Mouse (Mus musculus) lung, postnatal 25 days (tissue): ENCODE measurements around the gene Gnb4.

Experiments
- DNase-seq: peaks from one replicate; pipeline ENCODE4 v3.0.0; 2022; ENCODE audit warnings: low spot score

The Gnb4 gene

DNA sequence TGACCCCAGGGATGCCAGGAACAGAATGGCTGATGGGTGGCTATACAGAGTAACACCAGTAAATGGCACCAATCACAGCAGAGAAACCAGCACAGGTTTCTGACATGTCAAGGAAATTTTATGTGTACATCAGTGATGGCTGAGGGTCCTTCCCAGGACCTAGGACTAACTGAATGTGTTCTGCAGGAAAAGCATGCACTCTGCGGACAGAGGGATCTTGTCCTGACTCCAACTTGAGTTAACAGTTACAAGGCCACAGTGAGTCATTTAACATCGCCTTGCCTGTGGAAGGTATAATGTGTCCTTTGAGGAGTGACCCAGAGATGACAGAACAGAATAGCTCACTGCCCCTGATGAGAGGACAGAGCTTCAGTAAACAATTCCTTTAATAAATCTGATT lies 1.6 kb downstream of the Gnb4 start:
- no peak for DNase-seq

DNA sequence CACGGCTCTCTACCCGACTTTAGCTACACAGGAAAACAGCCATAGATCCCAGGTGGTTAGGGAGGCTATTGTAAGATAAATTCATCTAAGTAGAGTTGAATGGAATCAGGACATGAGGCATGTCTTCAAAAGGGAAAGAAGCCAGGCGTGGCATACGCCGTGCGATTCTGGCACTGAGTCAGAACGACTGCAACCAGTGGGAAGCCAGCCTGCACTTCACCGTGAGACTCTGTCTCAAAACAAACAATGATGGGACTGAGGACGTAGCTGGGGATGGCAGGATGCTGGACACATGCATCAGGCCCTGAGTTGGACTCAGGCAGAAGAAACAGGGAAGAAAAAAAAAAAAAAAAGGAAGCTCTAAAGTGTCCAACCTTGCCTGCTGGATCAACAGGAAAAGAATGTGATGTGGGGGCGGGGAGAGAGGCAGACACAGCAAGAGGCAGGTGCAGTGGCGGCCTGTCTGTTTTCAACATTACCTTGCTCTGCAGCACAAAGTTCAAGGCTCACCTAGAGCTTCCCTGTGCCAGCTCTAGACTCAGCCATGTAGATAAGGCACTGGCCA lies 4.7 kb downstream of the Gnb4 start:
- no peak for DNase-seq

DNA sequence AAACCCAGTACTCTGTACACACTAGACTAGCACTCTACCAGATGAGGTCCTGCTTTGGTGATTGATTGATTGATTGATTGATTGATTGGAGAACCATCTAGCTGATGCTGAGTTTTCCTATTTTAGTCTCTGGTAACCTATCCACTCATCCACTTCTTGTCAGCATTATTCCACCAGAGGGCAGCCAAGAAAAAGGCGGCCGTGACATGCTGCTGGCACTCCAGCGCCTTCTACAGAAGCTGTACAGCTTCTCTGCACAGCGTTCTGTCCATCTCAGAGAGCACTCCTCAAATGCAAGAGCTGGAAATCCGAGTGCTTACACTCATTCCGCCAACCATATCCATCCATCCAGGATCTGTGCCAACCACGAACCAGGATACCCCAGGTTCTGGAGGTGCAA lies 5.8 kb downstream of the Gnb4 start:
- peak; percentile 66 for DNase-seq

DNA sequence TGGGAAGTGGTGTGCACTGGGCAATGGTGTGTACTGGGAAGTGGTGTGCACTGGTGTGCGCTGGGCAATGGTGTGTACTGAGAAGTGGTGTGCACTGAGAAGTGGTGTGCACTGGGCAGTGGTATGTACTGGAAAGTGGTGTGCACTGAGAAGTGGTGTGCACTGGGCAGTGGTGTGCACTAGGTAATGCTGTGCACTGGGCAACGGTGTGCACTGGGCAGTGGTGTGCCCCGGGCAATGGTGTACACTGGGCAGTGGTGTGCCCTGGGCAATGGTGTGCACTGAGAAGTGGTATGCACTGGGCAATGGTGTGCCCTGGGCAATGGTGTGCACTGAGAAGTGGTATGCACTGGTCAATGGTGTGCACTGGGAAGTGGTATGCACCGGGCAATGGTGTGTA lies 7.2 kb downstream of the Gnb4 start:
- no peak for DNase-seq

DNA sequence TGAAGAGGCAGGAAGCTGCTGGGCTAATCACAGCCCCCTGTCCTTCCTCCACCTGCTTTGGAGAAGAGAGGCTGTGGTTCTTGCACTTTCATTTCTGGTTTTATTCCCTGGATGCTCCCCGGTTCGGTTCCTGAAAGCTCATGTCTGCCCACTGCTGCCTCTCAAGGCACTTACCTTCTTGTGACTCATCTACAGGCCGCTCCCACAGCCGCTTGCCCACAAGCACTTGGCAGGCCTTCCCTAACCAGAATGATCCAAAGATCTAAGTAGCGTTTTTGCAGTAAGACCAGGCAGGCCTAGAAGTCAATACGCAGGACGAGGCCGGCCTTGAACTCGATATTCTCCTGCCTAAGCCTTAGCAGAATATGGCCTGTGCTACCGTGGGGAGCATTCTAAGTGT lies 15.3 kb downstream of the Gnb4 start:
- DNase-seq: no peak

DNA sequence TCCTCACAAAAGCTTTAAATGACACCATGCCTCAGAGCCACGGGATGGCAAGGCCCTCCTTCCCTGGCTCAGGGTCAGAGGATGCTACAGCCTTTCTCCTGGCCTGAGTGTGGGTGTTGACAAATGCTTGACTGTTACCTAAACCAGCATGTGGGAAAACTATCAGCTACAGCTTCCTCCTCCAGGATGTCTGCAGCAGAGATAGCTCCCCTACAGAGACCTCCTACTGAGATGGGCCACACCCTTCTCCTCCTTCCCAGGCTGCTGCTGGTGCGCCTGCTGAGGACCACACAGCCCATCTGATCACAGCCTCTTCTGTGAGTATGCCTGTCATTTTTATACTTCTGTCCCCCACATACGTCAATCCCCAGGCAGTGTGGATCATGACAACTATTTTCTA lies 17.1 kb downstream of the Gnb4 start:
- DNase-seq: no peak

DNA sequence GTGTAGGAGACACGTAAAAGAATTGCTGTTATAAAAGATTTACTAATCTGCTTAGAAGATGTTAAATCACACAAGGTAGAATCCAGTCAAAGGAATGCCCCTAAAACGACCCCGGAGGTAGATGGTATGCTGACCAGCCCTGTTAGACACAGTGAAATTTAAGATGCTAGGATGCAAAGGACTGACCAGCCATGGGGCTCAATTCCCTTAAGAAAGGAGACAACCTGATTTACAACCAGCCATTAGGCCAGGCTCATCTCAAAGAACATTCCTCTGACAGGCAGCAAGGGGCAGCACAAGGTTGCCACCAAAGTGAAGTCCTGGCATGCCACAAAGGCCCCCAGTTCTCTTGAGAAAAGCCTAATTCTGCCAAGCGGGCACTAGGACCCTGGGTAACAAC lies 21.3 kb downstream of the Gnb4 start:
- DNase-seq: no peak

DNA sequence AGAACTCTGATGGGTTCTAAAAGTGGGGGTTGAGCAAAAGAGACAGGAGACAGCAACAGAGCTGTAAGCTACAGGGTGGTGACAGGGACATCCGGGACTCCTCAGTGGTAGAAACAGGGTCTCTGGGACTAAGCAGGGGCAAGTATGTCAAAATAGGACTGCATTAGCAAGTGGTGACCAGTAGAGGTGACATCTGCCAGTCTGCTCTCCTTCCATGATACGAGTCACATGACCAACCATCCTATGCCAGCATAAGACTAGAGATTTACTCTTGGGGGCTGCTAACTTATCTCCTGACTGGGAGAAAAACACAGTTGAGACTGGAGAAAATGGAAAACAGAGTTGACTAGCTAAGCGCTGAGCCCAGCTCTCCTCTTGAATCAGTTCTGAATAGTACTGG lies 30.1 kb downstream of the Gnb4 start:
- no peak for DNase-seq

DNA sequence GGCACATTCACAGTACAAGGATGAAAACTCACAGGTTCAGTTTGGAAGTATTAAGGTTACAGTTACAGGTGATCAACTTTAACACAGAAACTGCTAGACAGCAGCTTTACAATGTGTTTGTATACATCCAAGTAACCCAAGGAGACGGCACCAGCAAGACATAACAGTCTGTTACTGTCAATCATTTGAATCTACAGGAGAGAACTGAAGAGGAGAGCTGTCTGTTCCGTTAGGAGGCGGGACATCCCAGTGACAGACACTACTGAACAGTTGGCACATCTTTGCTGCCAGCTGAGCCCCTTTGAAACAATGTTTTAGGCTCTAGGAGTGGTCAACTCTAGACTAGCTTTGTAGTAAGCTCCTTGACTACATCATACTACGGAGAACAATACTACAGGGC lies 32.9 kb downstream of the Gnb4 start:
- no peak for DNase-seq

DNA sequence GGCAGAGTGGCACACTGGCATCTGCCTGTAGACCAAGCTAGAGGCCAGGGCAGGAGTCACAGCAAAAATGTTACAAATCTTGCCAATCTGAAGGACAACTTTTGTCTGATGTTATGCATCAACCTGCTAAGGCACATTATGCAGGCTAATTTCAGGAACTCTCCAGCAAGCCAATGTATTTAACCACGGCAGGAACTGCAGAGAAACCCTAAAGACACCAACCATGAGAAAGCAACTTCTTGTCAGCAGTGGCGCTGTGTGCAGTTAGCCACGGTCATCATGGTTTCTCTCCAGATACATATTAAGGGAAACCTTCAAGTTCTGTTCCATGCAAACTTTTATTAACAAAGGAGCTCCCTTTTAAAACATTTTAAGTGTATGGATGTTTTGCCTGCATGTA lies 34.5 kb downstream of the Gnb4 start:
- no peak for DNase-seq

DNA sequence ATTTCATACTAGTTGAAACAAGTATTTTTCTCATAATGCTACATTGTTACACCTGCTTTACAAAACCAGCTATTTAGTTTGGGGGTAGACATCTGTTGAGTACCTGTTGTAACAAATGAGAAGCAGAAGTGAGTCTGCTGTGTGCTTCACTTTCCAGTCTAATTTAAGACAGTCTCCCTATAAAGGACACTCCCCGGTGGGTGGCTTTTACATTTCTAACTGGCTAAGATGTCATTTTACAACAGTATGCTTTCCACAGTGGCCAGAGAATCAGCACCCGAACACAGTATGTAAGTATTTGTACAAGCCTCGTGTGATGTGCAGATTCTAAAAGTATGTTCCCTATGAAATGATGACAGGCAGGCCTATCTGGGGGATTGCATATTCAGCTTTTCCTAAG lies 35.6 kb downstream of the Gnb4 start:
- DNase-seq: no peak

DNA sequence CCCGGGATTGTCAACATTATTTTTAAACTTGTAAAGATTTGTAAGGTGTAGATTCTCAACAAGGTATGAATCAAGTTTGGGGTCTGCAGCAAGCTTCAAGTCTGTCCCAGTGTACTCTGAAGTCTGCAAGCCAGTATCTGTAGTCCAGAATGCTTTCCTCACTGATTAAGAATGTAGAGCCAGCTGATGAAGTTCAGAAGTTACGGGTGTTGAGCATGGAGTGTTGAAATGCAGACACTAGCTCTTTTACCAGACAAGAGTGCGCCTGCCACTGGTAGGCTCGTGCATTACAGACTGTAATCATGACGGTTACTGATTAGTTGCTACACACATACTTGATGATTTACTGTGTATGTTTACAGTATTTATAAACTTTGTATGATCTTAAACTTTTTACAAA lies 37.6 kb downstream of the Gnb4 start:
- no peak for DNase-seq

DNA sequence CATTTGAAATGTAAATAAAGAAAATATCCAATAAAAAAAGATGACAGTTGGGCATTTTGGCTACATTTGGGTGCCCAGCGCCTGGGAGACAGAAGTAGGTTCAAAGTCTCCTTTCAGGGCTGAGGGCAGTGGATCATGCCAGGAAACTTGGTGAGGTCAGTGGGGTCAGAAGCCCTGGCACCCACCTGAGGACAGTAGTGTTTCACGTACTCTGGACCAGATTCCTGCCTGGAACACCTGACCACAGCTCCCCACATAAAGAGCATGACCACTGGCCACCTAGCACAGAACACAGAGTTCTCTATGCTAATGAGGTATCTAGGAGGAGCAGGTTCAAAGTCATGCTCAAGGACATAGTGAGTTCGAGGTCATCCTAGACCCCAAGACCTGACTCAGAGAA lies 41.2 kb downstream of the Gnb4 start:
- no peak for DNase-seq

DNA sequence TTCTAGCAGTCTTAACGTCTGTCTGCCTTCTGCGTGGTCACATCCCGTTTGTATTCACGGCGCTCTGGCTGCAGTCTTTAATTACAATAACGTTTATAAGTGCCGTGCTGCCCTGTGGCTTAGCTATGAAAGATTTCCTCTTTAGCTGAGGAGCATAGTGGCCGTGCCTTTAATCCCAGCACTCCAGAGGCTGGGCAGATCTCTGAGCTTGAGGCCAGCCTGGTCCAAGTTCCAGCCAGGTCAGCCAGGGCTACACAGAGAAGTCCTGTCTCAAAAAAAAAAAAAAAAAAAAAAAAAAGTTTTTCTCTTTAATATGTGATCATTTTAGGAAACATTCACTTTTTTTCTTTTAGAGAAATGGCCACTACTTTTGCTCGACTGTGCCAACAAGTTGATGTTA lies 42.5 kb downstream of the Gnb4 start:
- DNase-seq: no peak

DNA sequence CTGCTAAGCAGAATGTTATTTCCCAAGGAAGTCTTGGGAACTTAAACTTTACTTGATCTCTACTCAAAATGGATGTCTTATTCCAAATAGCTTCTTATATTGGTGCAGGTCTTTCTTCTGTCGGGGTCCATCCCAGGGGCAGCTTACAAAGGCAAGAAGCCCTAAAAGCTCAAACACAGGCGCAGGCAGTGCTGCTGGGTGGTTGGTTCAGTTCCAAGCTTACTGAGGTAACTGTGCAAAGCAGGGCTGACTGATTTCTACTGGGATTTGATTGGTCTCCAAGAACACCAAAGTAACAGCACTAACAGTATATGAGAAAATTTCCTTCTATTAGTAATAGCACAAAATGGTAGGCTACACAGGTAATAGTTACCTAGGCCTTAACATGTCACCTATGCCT lies 43.3 kb downstream of the Gnb4 start:
- DNase-seq: no peak

DNA sequence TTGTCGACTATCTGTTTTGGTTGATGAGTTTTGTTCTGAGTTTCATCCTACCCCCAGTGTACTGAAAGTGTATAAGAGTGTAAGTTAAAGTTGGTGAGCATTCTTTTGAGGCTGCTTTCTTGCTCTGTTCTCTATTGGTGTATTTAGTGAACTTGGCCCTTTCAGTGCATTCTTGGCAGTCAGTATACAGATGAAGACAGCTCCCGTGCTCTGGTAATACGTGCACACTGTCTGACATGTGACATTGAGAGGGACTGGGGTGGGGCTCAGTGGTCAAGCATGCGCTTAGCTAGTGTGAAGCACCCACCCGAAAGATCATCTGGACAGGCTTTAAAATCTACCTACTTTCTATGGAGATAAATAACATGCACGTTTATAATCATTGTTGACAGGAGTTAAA lies 53.0 kb downstream of the Gnb4 start:
- DNase-seq: no peak

DNA sequence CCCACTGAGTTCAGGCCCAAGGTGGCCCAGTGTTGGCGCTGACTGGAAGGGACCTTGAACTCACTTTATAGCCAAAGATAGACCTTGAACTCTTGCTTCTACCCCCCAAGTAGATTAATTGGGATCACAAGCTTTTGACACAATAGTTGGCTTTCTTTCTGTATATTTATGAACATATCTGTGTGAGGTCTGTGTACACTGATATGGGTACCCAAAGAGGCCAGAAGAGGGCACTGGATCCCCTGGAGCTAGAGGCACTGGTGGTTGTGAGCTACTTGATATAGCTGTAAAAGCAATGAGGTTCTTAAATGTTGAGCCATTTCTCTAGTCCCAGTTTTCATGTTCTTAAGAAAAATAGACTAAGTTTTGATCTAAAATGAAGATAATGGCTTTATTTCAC lies 63.3 kb downstream of the Gnb4 start:
- DNase-seq: no peak

DNA sequence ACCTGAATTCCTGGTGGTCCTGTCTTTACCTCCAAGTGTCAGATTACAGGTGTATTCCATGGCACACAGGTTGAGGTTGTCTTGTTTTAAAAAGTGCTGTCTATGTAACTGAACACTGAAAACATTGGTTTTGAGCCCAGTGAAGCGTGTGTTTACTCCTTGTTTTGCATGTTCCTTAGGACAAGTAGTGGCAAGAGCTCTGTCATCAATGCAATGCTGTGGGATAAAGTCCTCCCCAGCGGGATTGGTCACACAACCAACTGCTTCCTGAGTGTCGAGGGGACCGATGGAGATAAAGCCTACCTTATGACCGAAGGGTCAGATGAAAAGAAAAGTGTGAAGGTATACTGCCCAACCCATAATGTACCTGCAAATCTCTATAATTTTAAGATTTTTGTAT lies 78.3 kb downstream of the Gnb4 start:
- DNase-seq: no peak

DNA sequence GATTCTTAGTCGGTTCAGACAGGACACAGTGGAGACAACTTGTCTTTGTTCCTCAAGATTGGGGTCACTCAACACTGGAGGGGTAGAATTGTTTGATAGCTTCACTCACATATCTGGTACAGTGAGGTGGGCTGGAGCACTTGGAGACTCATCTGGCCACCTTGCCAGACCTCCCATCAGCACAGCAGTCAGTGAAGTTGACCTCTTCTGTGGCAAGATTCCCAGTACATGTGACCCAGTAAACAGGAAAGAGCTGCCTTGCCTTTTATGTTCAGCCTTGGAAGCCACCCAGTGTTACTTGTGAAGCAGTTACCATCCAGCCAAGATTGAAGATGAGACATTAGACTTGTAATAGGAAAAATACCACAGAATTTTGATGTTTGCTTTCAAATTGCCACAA lies 78.8 kb downstream of the Gnb4 start:
- DNase-seq: peak; percentile 77

DNA sequence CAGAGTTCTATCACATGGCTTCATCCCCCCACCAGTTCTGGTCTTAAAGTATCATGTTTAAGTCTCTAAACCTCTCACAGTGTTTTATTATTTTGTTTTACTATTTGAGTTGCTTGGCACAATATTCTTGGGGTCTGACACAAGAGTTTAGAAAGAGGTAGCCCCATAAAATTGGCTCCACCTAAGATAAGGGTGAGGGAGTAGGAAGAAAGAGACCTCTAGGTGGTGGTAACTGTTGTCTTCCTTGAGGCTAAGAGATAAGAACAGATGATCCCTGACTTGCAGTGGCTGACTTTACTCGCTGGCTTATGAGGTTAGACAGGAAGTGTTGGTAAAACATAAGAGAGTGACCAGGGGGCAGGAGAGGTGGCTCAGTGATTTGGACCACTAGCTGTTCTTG lies 80.7 kb downstream of the Gnb4 start:
- no peak for DNase-seq
